Mouse (Mus musculus) ES-E14 (cell line): ENCODE measurements at regions not wholly inside any gene's neighbourhood (a gene's known extent, or its start where the extent isn't known, plus 50 kb on each side); places are given as distances from the start of the nearest gene placed in this dataset.

ENCODE experiments used
- CHD2 ChIP-seq: IDR thresholded peaks from 2 replicates; pipeline ENCODE4 v1.6.1; 2014; ENCODE audit warnings: mild to moderate bottlenecking, low read depth, low read length, inconsistent platforms
- MAFK ChIP-seq: IDR thresholded peaks from 2 replicates; pipeline ENCODE4 v1.6.1; 2014; ENCODE audit warnings: mild to moderate bottlenecking, low read depth, low read length, inconsistent platforms; ENCODE audit not compliant: insufficient read depth

- no peak for TF ChIP-seq MAFK
- TF ChIP-seq CHD2: no peak
These were observed 886.7 kb downstream of the Nxph1 start for GRCm38 (mm10) chr6:9834884-9835476.
